Mouse (Mus musculus) heart, adult 2 months (tissue): ENCODE results near the gene Ints11.

ENCODE experiments used
- CTCF ChIP-seq: fragments of 200-600 bp; IDR thresholded peaks from 2 replicates; pipeline ENCODE4 v1.8.1; 2022; ENCODE audit warnings: antibody characterized with exemption, mild to moderate bottlenecking, moderate library complexity
- EP300 ChIP-seq: fragments of 200-500 bp; IDR thresholded peaks from 2 replicates; pipeline ENCODE4 v1.6.1; 2011; ENCODE audit warnings: low read depth, low read length, control low read depth; ENCODE audit not compliant: insufficient read depth

DNA sequence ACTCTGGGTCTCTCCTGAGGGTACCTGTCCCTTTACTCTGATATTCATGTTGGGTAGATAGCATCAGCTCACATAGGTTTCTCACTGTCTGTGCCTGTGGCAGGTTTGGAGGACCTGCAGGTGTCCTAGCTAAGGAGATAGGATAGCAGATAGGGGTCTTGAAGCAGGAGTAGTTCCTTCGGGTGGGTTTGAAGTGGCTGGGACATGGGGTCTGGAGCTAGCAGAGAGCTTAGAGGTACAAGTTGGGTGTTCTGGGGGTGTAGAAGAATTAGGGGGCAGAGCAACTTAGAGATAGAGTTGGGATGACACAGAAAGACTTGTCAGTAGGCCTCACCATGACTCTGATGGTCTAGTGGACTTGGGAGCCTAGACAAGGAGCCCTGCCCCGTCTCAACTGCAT lies 20.0 kb upstream of the Ints11 start:
- TF ChIP-seq EP300 (no peak), CTCF (no peak)
